Mouse (Mus musculus) A20 (cell line): Measurements from ENCODE around the gene Afg3l1.
"Not testable (repeated sequence)": the region's sequence is repeated elsewhere in the genome, so short reads cannot be mapped to it uniquely, and the experiment has no call there.

Experiments
- DNase-seq: peaks from one replicate; pipeline ENCODE4 v3.0.0-alpha.2; 2011; ENCODE audit warnings: low read depth, low spot score

Afg3l1 gene

GRCm38 (mm10) chr8:123463651-123464050 lies 14.1 kb upstream of the Afg3l1 start:
- no peak for DNase-seq

DNA sequence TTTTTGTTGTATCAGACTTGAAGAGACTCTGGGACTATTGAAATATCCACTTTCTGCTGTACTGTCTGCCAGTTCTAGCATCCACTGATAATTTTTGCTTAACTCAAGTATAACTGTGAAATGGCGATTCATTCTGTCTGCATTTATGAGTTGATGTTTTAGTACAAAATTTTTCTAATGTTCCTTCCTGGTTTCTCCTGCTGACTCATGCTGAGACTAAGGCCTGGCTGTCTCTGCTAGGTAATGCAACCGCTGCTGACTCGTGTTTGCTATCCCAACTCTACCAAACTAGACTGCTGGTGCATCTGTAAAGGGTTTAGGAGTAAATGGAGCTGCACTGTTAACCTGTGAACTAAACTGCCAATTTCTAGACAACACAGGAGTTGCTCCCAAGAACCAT lies 10.2 kb upstream of the Afg3l1 start:
- DNase-seq = peak; percentile 19

DNA sequence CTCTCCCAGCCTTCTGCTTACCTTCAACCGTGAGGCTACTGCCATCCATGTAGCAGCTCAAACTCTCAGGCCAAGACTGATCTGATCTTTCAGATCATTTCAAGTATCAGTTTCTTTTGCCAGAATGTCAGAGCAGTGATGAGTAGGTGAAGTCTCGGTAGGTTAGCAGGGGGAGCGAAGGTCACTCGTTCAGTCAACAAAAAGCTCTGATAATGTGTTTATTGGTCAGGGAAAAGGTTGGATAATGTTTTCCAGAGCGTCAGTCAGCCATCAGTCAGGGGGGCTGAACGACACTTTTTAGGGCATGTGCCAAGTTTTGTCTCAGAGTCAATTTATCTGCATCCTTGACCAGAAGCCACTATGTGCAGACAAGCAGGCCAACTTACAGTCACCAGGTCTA lies 4.7 kb upstream of the Afg3l1 start:
- not testable (repeated sequence) for DNase-seq

DNA sequence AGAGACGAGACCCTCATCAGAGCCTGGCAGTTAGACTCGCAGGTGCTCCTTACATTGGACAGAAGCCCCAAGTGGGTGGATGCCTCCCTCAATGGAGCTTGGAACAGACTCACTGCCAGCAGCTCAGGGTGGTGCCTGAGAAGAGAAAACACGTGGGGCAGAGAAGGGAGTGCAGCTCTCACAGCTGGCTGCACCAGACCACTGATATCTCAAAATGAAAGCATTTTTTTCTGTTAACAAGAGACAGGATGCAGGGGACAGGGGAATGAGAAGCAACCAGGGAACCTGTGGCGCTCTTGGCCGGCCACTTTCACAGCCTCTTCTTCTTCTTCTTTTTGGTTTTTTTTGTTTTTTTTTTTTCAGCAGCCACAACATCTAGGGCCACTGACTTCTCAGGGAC lies 3.2 kb upstream of the Afg3l1 start:
- peak; percentile 82 for DNase-seq

GRCm38 (mm10) chr8:123476911-123477736 lies 579 bp upstream of the Afg3l1 start:
- peak; percentile 57 for DNase-seq

DNA sequence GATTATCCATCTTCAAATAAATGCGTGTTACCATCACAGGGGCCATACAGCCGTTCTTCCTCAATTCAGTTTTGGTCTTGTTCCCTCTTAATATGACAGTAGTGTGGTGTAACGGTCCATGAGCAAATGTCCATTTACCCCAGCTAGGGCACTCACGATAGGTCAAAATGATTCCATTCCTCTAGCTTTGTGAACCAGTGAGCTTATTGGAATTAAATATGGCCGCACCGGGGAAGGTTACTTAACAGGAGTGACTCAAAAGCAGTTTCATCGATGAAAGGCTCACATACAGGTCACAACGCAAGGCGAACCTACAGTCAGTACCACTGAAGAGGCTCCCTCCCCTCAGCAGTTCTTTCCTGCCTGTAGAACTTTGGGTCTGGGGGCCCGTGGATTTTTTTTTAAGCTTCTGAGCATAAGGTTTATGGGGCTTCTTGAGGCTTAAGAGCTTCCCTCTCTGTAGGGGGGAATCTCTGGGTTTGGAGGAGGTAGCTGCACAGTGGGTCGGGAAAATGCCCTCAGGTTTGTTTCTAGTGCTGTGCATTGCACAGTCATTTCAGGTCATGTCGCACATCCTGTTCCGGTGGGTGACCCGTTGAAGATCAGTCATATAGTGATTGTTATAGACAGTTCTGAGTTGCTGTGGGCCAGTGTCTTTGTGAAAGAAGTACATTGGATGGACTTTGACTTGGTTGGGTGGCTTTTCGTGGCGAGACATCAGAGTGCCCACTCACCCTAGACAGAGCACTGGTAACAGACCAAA lies 934 bp downstream of the Afg3l1 start:
- peak; percentile 59 for DNase-seq

- peak; percentile 35 for DNase-seq
These were observed 4.9 kb downstream of the Afg3l1 start for GRCm38 (mm10) chr8:123482627-123483026.

DNA sequence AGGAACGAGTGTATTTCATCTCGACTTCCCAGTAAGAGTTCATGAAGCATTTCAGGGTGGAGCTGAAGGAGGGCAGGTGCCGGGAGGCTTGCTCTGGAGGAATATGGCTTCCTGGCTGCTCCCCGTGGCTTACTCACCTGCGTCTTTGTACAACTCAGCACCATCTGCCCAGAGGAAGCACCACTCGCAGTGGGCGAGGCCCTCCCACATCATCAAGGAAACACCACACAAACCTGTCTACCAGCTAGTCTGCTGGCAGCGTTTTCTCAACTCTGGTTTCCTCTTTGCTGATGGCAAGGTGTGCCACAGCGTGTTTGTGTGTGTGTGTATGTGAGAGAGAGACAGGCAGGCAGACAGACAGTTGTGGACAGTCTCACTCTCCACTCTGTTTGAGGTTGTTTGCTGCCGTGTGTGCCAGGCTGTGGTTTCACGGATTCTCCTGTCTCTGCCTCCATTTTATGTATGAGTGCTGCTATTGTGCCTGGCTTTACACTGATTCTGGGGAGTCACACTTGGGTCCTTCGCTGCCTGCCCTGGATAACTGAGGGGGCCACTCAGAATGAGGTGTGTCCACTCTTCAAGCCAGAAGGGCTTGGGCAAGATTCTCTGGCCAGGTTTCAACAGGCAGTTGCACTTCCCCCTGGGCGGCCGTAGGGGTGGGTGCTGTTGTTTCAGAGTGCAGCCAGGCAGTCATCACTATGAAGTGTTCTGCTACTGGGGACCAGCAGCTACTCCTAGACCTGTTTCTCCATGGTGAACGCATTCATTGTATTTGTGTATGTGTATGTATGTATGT lies 13.8 kb downstream of the Afg3l1 start:
- no peak for DNase-seq

DNA sequence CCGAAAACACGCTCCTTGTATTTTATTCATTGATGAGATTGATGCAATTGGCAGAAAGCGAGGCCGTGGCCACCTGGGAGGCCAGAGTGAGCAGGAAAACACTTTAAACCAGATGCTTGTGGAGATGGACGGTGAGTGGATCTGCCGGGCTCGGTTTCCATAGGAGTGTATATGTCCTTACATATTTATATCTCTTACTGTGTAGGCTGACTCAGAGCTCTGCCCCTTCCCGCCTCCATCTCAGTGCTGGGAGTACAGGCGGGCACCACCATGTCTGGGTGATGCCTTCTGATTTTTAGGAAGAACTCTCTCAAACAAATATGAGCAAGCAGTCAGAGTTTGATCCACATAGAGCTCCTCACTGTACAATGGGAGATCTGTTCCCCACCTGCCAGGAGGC lies 15.2 kb downstream of the Afg3l1 start:
- DNase-seq = no peak

- DNase-seq = no peak
These were observed 20.0 kb downstream of the Afg3l1 start for GRCm38 (mm10) chr8:123497699-123498098.

- no peak for DNase-seq
These were observed 21.3 kb downstream of the Afg3l1 start for GRCm38 (mm10) chr8:123498963-123499362.

GRCm38 (mm10) chr8:123499556-123499955 lies 21.9 kb downstream of the Afg3l1 start:
- no peak for DNase-seq

DNA sequence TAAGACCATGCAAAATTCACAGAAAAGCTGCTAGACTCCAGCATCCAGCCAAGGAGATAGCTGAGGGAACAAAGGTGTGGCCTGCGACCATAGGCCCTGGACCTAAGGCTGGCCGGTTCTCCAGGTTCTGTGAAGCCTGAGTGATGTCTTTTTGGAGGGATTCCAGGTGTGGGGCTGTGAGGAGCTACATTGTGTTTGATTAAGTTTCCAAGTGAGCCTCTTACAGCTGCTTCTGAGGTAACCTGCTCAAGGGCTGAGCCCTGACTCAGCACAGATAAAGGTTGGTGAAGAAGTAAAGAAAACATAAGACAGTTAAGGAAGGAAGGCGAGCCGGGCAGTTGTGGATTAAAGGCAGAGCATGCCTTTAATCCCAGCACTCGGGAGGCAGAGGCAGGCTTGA lies 24.5 kb downstream of the Afg3l1 start:
- no peak for DNase-seq

DNA sequence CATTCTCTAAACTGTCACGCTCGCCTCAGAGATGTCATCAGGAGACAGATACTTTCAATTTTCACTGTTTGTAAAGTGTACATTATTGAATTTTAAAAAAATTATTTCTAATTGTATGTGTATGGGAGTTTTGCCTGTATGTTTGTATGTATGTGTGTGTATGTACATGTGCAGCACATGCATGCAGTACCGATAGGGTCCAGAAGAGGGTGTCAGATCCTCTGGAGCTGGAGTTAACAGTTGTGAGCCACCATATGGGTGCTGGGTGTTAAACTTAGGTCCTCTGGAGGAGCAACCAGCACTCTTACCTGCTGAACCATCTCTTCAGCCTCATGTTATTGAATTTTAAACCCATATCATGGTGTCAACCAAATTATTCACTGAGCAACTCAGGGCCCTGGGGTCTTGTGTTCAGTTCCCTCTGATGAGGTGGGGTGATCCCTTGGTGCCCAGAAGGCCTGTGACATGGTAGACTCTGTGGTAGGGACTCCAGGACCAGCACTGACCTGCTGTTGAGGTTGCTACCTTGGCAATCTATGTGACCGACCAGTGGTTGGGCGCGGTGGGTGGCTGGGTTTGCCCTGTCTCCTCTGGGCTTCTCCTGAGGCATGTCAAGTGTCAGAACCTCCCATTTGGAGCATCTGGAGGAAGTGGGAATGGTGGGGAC lies 26.2 kb downstream of the Afg3l1 start:
- peak; percentile 24 for DNase-seq

GRCm38 (mm10) chr8:123504591-123505195 lies 27.0 kb downstream of the Afg3l1 start:
- DNase-seq = no peak

GRCm38 (mm10) chr8:123505267-123505666 lies 27.6 kb downstream of the Afg3l1 start:
- no peak for DNase-seq

GRCm38 (mm10) chr8:123505695-123506094 lies 28.0 kb downstream of the Afg3l1 start:
- no peak for DNase-seq

GRCm38 (mm10) chr8:123507153-123507552 lies 29.4 kb downstream of the Afg3l1 start:
- DNase-seq = no peak

DNA sequence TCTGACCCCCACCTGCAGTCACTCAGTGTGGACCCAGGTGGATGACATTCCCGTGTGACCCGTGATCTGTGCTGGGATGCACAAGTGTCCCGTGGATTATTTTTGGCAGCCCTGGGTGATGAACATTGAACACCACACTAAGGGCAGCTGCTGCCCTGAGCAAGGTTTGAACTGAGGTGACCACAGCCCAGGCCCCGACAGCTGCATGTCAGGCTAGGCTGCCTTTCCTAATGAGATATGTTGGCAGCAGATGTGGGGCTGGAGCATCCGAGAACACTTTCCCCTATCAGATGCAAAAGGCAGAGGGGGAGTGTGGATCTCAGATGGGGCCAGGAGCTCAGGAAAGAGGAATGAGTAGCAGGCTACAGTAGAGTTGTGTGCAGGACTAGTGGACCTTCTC lies 33.1 kb downstream of the Afg3l1 start:
- no peak for DNase-seq

DNA sequence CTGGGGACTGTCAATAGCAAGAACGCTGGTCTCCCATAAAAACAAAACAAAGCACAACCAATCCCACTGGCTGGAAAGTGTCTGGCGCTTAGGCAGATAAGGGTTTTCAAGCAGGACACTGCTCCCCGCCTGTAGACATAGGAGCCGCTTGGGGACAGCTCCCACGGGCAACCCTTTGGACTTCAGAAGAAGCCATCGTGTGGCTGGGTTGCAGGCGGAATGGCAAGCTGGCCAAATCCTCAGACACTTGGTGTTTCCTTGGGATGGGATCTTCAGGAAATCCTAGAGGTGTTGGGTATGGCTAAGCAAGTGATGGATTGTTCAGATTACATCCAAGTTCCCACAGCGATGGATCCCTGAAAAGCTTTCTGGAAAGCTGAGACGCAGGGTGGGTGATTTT lies 36.4 kb downstream of the Afg3l1 start:
- DNase-seq = no peak
